Mouse (Mus musculus): Measurements from ENCODE around the gene Dimt1. TPM values are rescaled to one million over a fixed set of nuclear protein-coding genes. Genes with fewer than 3 reads are reported as not detected.
A peak's percentile ranks its signal among the peaks of the same experiment; 100 is the strongest.

The Dimt1 gene
- polyA plus RNA-seq, 1 experiment: 11.9 TPM

- Histone ChIP-seq H3ac (ENCODE audit: control insufficient read depth, insufficient read length) (peak overlapping the region; percentile 47), H3K4me2 (ENCODE audit: low read depth) (peak overlapping the region; percentile 97), H3K27me3 (ENCODE audit: control insufficient read depth, insufficient read depth, insufficient read length) (no peaks in the 10 kb centered on the region), H3K4me3 (peak overlapping the region; percentile 80), H3K36me3 (ENCODE audit: control insufficient read depth, insufficient read depth) (no peaks in the 10 kb centered on the region), H3K79me2 (ENCODE audit: control insufficient read depth, insufficient read depth) (peaks cover 54% of the 10 kb centered on the region)
- TF ChIP-seq TCF3 (IDR thresholded peaks at IDR 0.05; ENCODE audit: insufficient read length, low read depth): no peak
- TF ChIP-seq MYOG (IDR thresholded peaks at IDR 0.05; ENCODE audit: control insufficient read depth in 1 of 3, insufficient read depth in 1 of 3, insufficient read length in 2 of 3, low read depth in 2 of 3): no peak
- TF ChIP-seq POLR2A (IDR thresholded peaks at IDR 0.05; ENCODE audit: insufficient read length, low read depth): no peak
- TF ChIP-seq SRF (IDR thresholded peaks at IDR 0.05; ENCODE audit: control insufficient read depth, insufficient read length, low read depth): no peak
- no peak for TF ChIP-seq POLR2AphosphoS2 (IDR thresholded peaks at IDR 0.05; ENCODE audit: insufficient read length, low read depth)
- TF ChIP-seq MYOD1 (IDR thresholded peaks at IDR 0.05; ENCODE audit: control insufficient read depth in 1 of 3, insufficient read length in 2 of 3, low read depth in 2 of 3): no peak
- TF ChIP-seq E2F4 (IDR thresholded peaks at IDR 0.05; ENCODE audit: insufficient read depth): no peak
- TF ChIP-seq USF1 (IDR thresholded peaks at IDR 0.05; ENCODE audit: low read depth): no peak
- no peak for TF ChIP-seq MAX (IDR thresholded peaks at IDR 0.05; ENCODE audit: low read depth)
- TF ChIP-seq REST (IDR thresholded peaks at IDR 0.05; ENCODE audit: insufficient read depth, insufficient read length): no peak
- no peak for TF ChIP-seq CEBPB (IDR thresholded peaks at IDR 0.05; ENCODE audit: insufficient read depth, poor library complexity, severe bottlenecking)
- TF ChIP-seq TCF12 (IDR thresholded peaks at IDR 0.05; ENCODE audit: insufficient read depth, poor library complexity, severe bottlenecking): no peak
Measured at GRCm38 (mm10) chr13:106935871-106936255, 11.1 kb upstream of the Dimt1 start.

GRCm38 (mm10) chr13:106936256-106937137 lies 10.4 kb upstream of the Dimt1 start, which contains the start of gene Ipo11:
Gene Ipo11, minus strand, starts transcription at chr13:106936958.
- H3K36me3 ChIP-seq (ENCODE audit: control insufficient read depth, insufficient read depth): no peaks in the 10 kb centered on the region
- peaks cover 50% of the 10 kb centered on the region for H3K79me2 ChIP-seq (ENCODE audit: control insufficient read depth, insufficient read depth)
- TF ChIP-seq USF1 (IDR thresholded peaks at IDR 0.05; ENCODE audit: low read depth): no peak
- no peak for TF ChIP-seq MYOG (IDR thresholded peaks at IDR 0.05; ENCODE audit: control insufficient read depth in 1 of 3, insufficient read depth in 1 of 3, insufficient read length in 2 of 3, low read depth in 2 of 3)
- no peak for TF ChIP-seq REST (IDR thresholded peaks at IDR 0.05; ENCODE audit: insufficient read depth, insufficient read length)
- TF ChIP-seq SRF (IDR thresholded peaks at IDR 0.05; ENCODE audit: control insufficient read depth, insufficient read length, low read depth): peak; percentile 24
- no peak for TF ChIP-seq TCF3 (IDR thresholded peaks at IDR 0.05; ENCODE audit: insufficient read length, low read depth)
- TF ChIP-seq TCF12 (IDR thresholded peaks at IDR 0.05; ENCODE audit: insufficient read depth, poor library complexity, severe bottlenecking): no peak
- no peak for TF ChIP-seq CEBPB (IDR thresholded peaks at IDR 0.05; ENCODE audit: insufficient read depth, poor library complexity, severe bottlenecking)
- TF ChIP-seq MAX (IDR thresholded peaks at IDR 0.05; ENCODE audit: low read depth): no peak
- TF ChIP-seq MYOD1 (IDR thresholded peaks at IDR 0.05; ENCODE audit: control insufficient read depth in 1 of 3, insufficient read length in 2 of 3, low read depth in 2 of 3): no peak
- TF ChIP-seq POLR2A (IDR thresholded peaks at IDR 0.05; ENCODE audit: insufficient read length, low read depth): peak; percentile 72
- TF ChIP-seq POLR2AphosphoS2 (IDR thresholded peaks at IDR 0.05; ENCODE audit: insufficient read length, low read depth): peak; percentile 53
- TF ChIP-seq E2F4 (IDR thresholded peaks at IDR 0.05; ENCODE audit: insufficient read depth): peak; percentile 92
- peak within 1 kb of the TSS; percentile 80 for H3K4me3 ChIP-seq
- H3ac ChIP-seq (ENCODE audit: control insufficient read depth, insufficient read length): peak within 1 kb of the TSS; percentile 47
- no peaks in the 10 kb centered on the region for H3K27me3 ChIP-seq (ENCODE audit: control insufficient read depth, insufficient read depth, insufficient read length)
- peak within 1 kb of the TSS; percentile 97 for H3K4me2 ChIP-seq (ENCODE audit: low read depth)

GRCm38 (mm10) chr13:106937138-106937472 lies 9.8 kb upstream of the Dimt1 start:
- no peak for TF ChIP-seq CEBPB (IDR thresholded peaks at IDR 0.05; ENCODE audit: insufficient read depth, poor library complexity, severe bottlenecking)
- TF ChIP-seq POLR2AphosphoS2 (IDR thresholded peaks at IDR 0.05; ENCODE audit: insufficient read length, low read depth): no peak
- TF ChIP-seq E2F4 (IDR thresholded peaks at IDR 0.05; ENCODE audit: insufficient read depth): no peak
- no peak for TF ChIP-seq REST (IDR thresholded peaks at IDR 0.05; ENCODE audit: insufficient read depth, insufficient read length)
- no peak for TF ChIP-seq SRF (IDR thresholded peaks at IDR 0.05; ENCODE audit: control insufficient read depth, insufficient read length, low read depth)
- no peak for TF ChIP-seq USF1 (IDR thresholded peaks at IDR 0.05; ENCODE audit: low read depth)
- TF ChIP-seq TCF3 (IDR thresholded peaks at IDR 0.05; ENCODE audit: insufficient read length, low read depth): no peak
- no peak for TF ChIP-seq MYOG (IDR thresholded peaks at IDR 0.05; ENCODE audit: control insufficient read depth in 1 of 3, insufficient read depth in 1 of 3, insufficient read length in 2 of 3, low read depth in 2 of 3)
- no peak for TF ChIP-seq MAX (IDR thresholded peaks at IDR 0.05; ENCODE audit: low read depth)
- no peak for TF ChIP-seq MYOD1 (IDR thresholded peaks at IDR 0.05; ENCODE audit: control insufficient read depth in 1 of 3, insufficient read length in 2 of 3, low read depth in 2 of 3)
- TF ChIP-seq POLR2A (IDR thresholded peaks at IDR 0.05; ENCODE audit: insufficient read length, low read depth): no peak
- no peak for TF ChIP-seq TCF12 (IDR thresholded peaks at IDR 0.05; ENCODE audit: insufficient read depth, poor library complexity, severe bottlenecking)
- no peaks in the 10 kb centered on the region for H3K36me3 ChIP-seq (ENCODE audit: control insufficient read depth, insufficient read depth)
- H3K79me2 ChIP-seq (ENCODE audit: control insufficient read depth, insufficient read depth): peaks cover 45% of the 10 kb centered on the region
- H3ac ChIP-seq (ENCODE audit: control insufficient read depth, insufficient read length): peak overlapping the region; percentile 47
- peak overlapping the region; percentile 78 for H3K4me2 ChIP-seq (ENCODE audit: low read depth)
- H3K27me3 ChIP-seq (ENCODE audit: control insufficient read depth, insufficient read depth, insufficient read length): no peaks in the 10 kb centered on the region
- peak overlapping the region; percentile 80 for H3K4me3 ChIP-seq

DNA sequence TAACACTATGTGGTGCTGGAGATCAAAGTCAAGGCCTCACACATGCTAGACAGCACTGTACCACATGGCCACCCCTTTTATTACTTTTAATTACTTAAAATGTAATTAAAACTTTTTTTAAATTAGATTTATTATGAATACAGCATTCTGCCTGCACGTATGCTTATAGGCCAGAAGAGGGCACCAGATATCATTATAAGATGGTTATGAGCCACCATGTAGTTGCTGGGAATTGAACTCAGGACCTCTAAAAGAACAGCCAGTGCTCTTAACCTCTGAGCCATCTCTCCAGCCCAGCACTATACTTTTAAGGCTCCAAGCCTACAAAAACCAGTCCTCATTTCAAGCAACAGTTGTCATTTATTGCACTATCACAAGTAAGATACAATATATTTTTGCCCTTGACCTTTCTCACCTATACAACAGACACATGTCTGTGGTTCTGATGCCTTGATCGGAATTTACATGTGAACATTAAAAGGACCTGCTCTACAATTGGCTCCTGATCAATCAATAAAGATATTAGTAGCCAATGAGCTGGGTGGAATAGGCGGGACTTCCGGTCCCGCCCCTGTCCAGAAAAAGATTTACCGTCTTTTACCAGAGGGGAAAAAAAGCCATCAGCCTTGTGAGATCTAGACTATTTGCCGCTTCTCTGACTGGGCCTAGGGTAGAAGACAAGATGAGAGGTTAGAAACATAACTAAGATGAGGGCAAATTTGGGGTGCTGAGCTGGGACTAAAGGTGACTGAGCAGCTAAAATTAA lies 5.5 kb upstream of the Dimt1 start:
- no peaks in the 10 kb centered on the region for H3K27me3 ChIP-seq (ENCODE audit: control insufficient read depth, insufficient read depth, insufficient read length)
- TF ChIP-seq USF1 (IDR thresholded peaks at IDR 0.05; ENCODE audit: low read depth) (no peak), TCF3 (IDR thresholded peaks at IDR 0.05; ENCODE audit: insufficient read length, low read depth) (no peak), REST (IDR thresholded peaks at IDR 0.05; ENCODE audit: insufficient read depth, insufficient read length) (no peak), SRF (IDR thresholded peaks at IDR 0.05; ENCODE audit: control insufficient read depth, insufficient read length, low read depth) (no peak), MAX (IDR thresholded peaks at IDR 0.05; ENCODE audit: low read depth) (no peak), MYOG (IDR thresholded peaks at IDR 0.05; ENCODE audit: control insufficient read depth in 1 of 3, insufficient read depth in 1 of 3, insufficient read length in 2 of 3, low read depth in 2 of 3) (no peak), CEBPB (IDR thresholded peaks at IDR 0.05; ENCODE audit: insufficient read depth, poor library complexity, severe bottlenecking) (no peak)
- no peak overlapping the region for H3ac ChIP-seq (ENCODE audit: control insufficient read depth, insufficient read length)
- no peaks in the 10 kb centered on the region for H3K36me3 ChIP-seq (ENCODE audit: control insufficient read depth, insufficient read depth)
- H3K79me2 ChIP-seq (ENCODE audit: control insufficient read depth, insufficient read depth): peaks cover 2% of the 10 kb centered on the region
- H3K4me3 ChIP-seq: no peak overlapping the region
- H3K4me2 ChIP-seq (ENCODE audit: low read depth): no peak overlapping the region

Measured in myocyte (in vitro differentiated cells).